ENCODE assay signal across 9 mouse cellular contexts in genomic region chr11:120186145-120186740, GRCm38 (mm10). TPM values are rescaled to one million over a fixed set of nuclear protein-coding genes. Genes with fewer than 3 reads are reported as not detected.
DNase-seq lines count a peak whose midpoint lies in the region; ATAC-seq and TF ChIP-seq lines count a peak whose summit lies in the region.
"Had no signal": no experiment of that assay in that cellular context is flagged by ENCODE, and none has a peak within 500 bp of the region (broad histone marks: within the 10 kb centered on the region; RNA-seq: fewer than 3 reads in every experiment).

No protein-coding gene starts in this region.

- intact Hi-C loops in heart, adult 2 months (cut with DNase I): loop anchor here (5.0 kb wide), 1 partner anchor 166 kb away; no protein-coding TSS in a partner anchor
- intact Hi-C loops in heart, postnatal 10 days (cut with DNase I): no loop called here

- no peak for TF ChIP-seq EP300 in heart, adult 2 months (IDR thresholded peaks at IDR 0.05; ENCODE audit: insufficient read depth, low read depth, low read length)
- no peak for TF ChIP-seq EP300 in heart, postnatal 0 days (IDR thresholded peaks at IDR 0.05; ENCODE audit: low read depth)

- peak overlapping the region; percentile 92 for H3K4me3 ChIP-seq in heart, adult 2 months
- H3K4me3 ChIP-seq in heart, postnatal 0 days (ENCODE audit: low read depth, low read length): peak overlapping the region; percentile 77
- peak overlapping the region; percentile 96 for H3K4me3 ChIP-seq in midbrain, embryonic 10.5 days

- H3K4me2 ChIP-seq in heart, postnatal 0 days (ENCODE audit: low read depth, low read length): peak overlapping the region; percentile 76

- peaks cover 15% of the 10 kb centered on the region for H3K4me1 ChIP-seq in heart, adult 2 months (ENCODE audit: control insufficient read depth, insufficient read depth, low read length)
- H3K4me1 ChIP-seq in heart, postnatal 0 days (ENCODE audit: control insufficient read depth, insufficient read depth): peaks cover 34% of the 10 kb centered on the region
- H3K4me1 ChIP-seq in midbrain, embryonic 10.5 days: peaks cover 68% of the 10 kb centered on the region

- no peaks in the 10 kb centered on the region for H3K79me2 ChIP-seq in heart, adult 2 months (replicated peaks; ENCODE audit: control insufficient read depth, insufficient read depth, low read length)

- no peak for TF ChIP-seq CTCF in heart, adult 2 months (IDR thresholded peaks at IDR 0.05)
- TF ChIP-seq CTCF in heart, postnatal 0 days (IDR thresholded peaks at IDR 0.05; ENCODE audit: low read depth): no peak

- 19% methylated on average over 18 of the region's 18 CpGs for WGBS in heart, adult 2 months
- 17% methylated on average over 18 of the region's 18 CpGs for WGBS in heart, postnatal 0 days
- 5% methylated on average over 18 of the region's 18 CpGs for WGBS in midbrain, embryonic 10.5 days

- peak overlapping the region; percentile 96 for H3K9ac ChIP-seq in heart, adult 2 months (ENCODE audit: low read depth, low read length)
- peak overlapping the region; percentile 85 for H3K9ac ChIP-seq in heart, postnatal 0 days (replicated peaks; ENCODE audit: low read depth, low read length)

- no peak for TF ChIP-seq POLR2A in heart, adult 2 months (IDR thresholded peaks at IDR 0.05; ENCODE audit: insufficient read depth, low read depth, low read length)

- ATAC-seq in heart, postnatal 0 days (ENCODE audit: insufficient read depth, low read depth): no peak

- peak overlapping the region; percentile 99 for H3K27ac ChIP-seq in heart, adult 2 months
- peak overlapping the region; percentile 94 for H3K27ac ChIP-seq in heart, postnatal 0 days (ENCODE audit: low read depth)
- H3K27ac ChIP-seq in midbrain, embryonic 10.5 days (replicated peaks): peak overlapping the region; percentile 100

- DNase-seq in heart, adult 2 months: no peak
- no peak for DNase-seq in heart, postnatal 10 days
- DNase-seq in Muller cell, postnatal 12 days (ENCODE audit: inconsistent ontology term): peak; percentile 54
- no peak for DNase-seq in heart, postnatal 0 days (ENCODE audit: low spot score)
- no peak for DNase-seq in midbrain, embryonic 10.5 days (ENCODE audit: low spot score)
- no peak for DNase-seq in urinary bladder, postnatal 25 days (ENCODE audit: low spot score)
- DNase-seq in layer of hippocampus, postnatal 10 days (ENCODE audit: low spot score in 2 of 2): no peak
- DNase-seq in layer of hippocampus, adult 11-12 months (ENCODE audit: low spot score): no peak
- DNase-seq: cerebellum, adult 11 months had no signal

- no peaks in the 10 kb centered on the region for H3K36me3 ChIP-seq in heart, adult 2 months (ENCODE audit: control insufficient read depth, insufficient read depth, low read length)
- H3K36me3 ChIP-seq in heart, postnatal 0 days (replicated peaks; ENCODE audit: control insufficient read depth, insufficient read depth, low read length): no peaks in the 10 kb centered on the region
- peaks cover 22% of the 10 kb centered on the region for H3K36me3 ChIP-seq in midbrain, embryonic 10.5 days

- H3K27me3 ChIP-seq in heart, adult 2 months (ENCODE audit: control insufficient read depth, insufficient read depth, low read length): no peaks in the 10 kb centered on the region
- no peaks in the 10 kb centered on the region for H3K27me3 ChIP-seq in heart, postnatal 0 days (ENCODE audit: control insufficient read depth, insufficient read depth, low read length)
- no peaks in the 10 kb centered on the region; the same call in 1 of the 2 replicates for H3K27me3 ChIP-seq in midbrain, embryonic 10.5 days (ENCODE audit: low read depth, poor library complexity, severe bottlenecking)

- no peaks in the 10 kb centered on the region for H3K9me3 ChIP-seq in heart, postnatal 0 days (replicated peaks; ENCODE audit: control insufficient read depth, low read length)
- no peaks in the 10 kb centered on the region for H3K9me3 ChIP-seq in midbrain, embryonic 10.5 days (replicated peaks)

RNA-seq across cellular contexts. Expression of gene Slc38a10, which starts 35.1 kb away (rescaled TPM):
- 10 to 100 TPM; 83.1 to 89.6 TPM for total RNA-seq in heart, adult 2 months (2021)
- 84.5 and 128 TPM in 2 replicates for polyA plus RNA-seq in heart, adult 2 months (2012; rRNA removed)
- 100 to 1,000 TPM; 104 to 116 TPM for total RNA-seq in heart, postnatal 10 days (2021)
- 113 and 139 TPM in 2 replicates for total RNA-seq in heart, postnatal 0 days (2014; rRNA removed; ENCODE audit: low replicate concordance)
- 56.2 and 65.9 TPM in 2 replicates for polyA plus RNA-seq in heart, postnatal 0 days (2015; fragmentation: Nextera tagmentation; extraction: Ambion mirVana)
- 87.1 and 97.9 TPM in 2 replicates for polyA plus RNA-seq in midbrain, embryonic 10.5 days (2016; fragmentation: Nextera tagmentation; extraction: Ambion mirVana)
- total RNA-seq in layer of hippocampus, postnatal 10 days (2021): 100 to 1,000 TPM; 107 to 123 TPM

RNA-seq across cellular contexts. Expression of gene Bahcc1, which starts 46.5 kb away (rescaled TPM):
- total RNA-seq in heart, adult 2 months (2021): 1 to 10 TPM; 5.4 to 9.7 TPM
- 5.9 and 6.4 TPM in 2 replicates for polyA plus RNA-seq in heart, adult 2 months (2012; rRNA removed)
- 10 to 100 TPM in 1 of 2 experiments, 1 to 10 TPM in 1; 8.8 to 14.1 TPM for total RNA-seq in heart, postnatal 10 days (2021)
- total RNA-seq in heart, postnatal 0 days (2014; rRNA removed; ENCODE audit: low replicate concordance): 12.2 and 13.1 TPM in 2 replicates
- 2.8 and 3.5 TPM in 2 replicates for polyA plus RNA-seq in heart, postnatal 0 days (2015; fragmentation: Nextera tagmentation; extraction: Ambion mirVana)
- 14.3 and 16.6 TPM in 2 replicates for polyA plus RNA-seq in midbrain, embryonic 10.5 days (2016; fragmentation: Nextera tagmentation; extraction: Ambion mirVana)
- total RNA-seq in layer of hippocampus, postnatal 10 days (2021): 10 to 100 TPM; 21.9 to 26.0 TPM
